Mouse (Mus musculus) small intestine, adult 2 months (tissue): ENCODE measurements around the gene Them7. TPM values are rescaled to one million over a fixed set of nuclear protein-coding genes. Genes with fewer than 3 reads are reported as not detected.

Experiments
- H3K27ac ChIP-seq: fragments of 200-500 bp; 2 replicates; pipeline ENCODE4 v1.5.1; 2012; ENCODE audit warnings: low read depth, low read length, control low read depth, inconsistent platforms; ENCODE audit not compliant: insufficient read depth
- H3K27me3 ChIP-seq: fragments of 200-500 bp; 2 replicates; pipeline ENCODE4 v1.6.1; 2012; ENCODE audit warnings: mild to moderate bottlenecking, moderate library complexity, low read length, inconsistent platforms; ENCODE audit not compliant: control insufficient read depth, insufficient read depth
- H3K36me3 ChIP-seq: fragments of 200-500 bp; 2 replicates; pipeline ENCODE4 v1.6.1; 2012; ENCODE audit warnings: mild to moderate bottlenecking, low read length, control low read depth, inconsistent platforms; ENCODE audit not compliant: control insufficient read depth, insufficient read depth
- H3K4me1 ChIP-seq: fragments of 200-500 bp; 2 replicates; pipeline ENCODE4 v1.6.1; 2012; ENCODE audit warnings: low read length, inconsistent platforms, mixed read lengths; ENCODE audit not compliant: control insufficient read depth, insufficient read depth, insufficient read length
- H3K4me3 ChIP-seq: fragments of 200-500 bp; 2 replicates; pipeline ENCODE4 v1.5.1; 2012; ENCODE audit warnings: low read depth, mild to moderate bottlenecking, control low read depth, inconsistent platforms, low read length, moderate library complexity
- CTCF ChIP-seq: fragments of 200-500 bp; IDR thresholded peaks from 2 replicates; pipeline ENCODE4 v1.5.1; 2012; ENCODE audit warnings: low read depth, mild to moderate bottlenecking, control low read depth, inconsistent platforms, low read length, moderate library complexity, mixed read lengths; ENCODE audit not compliant: insufficient replicate concordance, insufficient read length; ENCODE audit errors: extremely low read depth
- POLR2A ChIP-seq: fragments of 200-500 bp; IDR thresholded peaks from 2 replicates; pipeline ENCODE4 v1.6.1; 2012; ENCODE audit warnings: low read depth, mild to moderate bottlenecking, control low read depth, inconsistent platforms, low read length, moderate library complexity
- WGBS: fragments of 180-500 bp; shearing (Covaris S2); methylation state at CpG from one replicate; pipeline ENCODE4 v1.1.7; 2018; 5-methylcytosine and 5-hydroxymethylcytosine counted together
- polyA plus RNA-seq: library from polyadenylated mRNA; depleted of rRNA; stranded (reverse); fragments of >200 nt; gene quantifications from 2 replicates; pipeline ENCODE4 v1.2.3, GENCODE M21; 2012

Them7 gene
- polyA plus RNA-seq, 1 experiment = not detected

DNA sequence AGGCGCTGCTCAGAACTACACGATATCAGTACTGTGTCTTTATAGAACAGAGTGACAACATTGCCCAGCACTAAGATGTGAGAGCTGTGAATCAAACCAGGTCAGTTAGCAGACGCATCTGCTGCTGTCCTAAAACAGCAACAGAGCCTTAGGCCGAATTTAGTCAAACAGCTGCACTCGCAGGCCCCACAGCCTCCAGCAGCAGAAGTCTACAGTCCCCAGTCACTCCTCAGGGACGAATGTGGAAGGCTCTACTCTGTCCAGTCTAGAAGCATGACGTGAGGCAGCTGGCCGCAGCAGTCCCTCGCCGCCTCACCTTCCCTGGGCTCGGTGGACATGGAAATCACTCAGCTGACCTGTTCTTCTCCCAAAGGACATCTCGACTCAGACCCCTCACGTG is 20.6 kb downstream of the Them7 start:
- H3K36me3 ChIP-seq = no peaks in the 10 kb centered on the region
- 72% methylated on average over 13 of the region's 13 CpGs for WGBS

DNA sequence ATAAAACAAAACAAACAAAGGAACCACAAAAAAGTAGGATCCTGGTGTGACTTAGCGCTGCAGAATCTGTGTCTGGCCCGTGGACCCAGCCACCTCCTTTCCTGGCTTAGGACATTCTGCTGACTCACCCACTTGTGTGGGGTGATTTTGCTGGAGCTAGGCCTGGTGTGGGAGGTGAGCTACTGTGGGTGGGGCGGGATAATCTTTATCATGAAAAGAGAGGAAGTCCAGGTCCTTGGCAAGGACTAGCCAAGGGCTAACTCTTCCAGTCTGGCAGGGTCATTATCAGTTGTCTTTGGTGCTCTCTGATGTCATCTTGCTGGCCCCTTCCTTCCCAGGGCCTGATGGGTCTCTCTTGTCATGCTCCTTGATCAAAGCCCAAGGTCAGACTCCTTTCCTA is 27.9 kb downstream of the Them7 start:
- WGBS = 52% methylated on average over 3 of the region's 3 CpGs

More for the DNA sequence above, 20.6 kb downstream of the Them7 start:
- H3K4me3 ChIP-seq = no peak overlapping the region
- no peaks in the 10 kb centered on the region for H3K27me3 ChIP-seq
- H3K27ac ChIP-seq = no peak overlapping the region
- TF ChIP-seq POLR2A = no peak
- no peak for TF ChIP-seq CTCF
- H3K4me1 ChIP-seq = no peaks in the 10 kb centered on the region

GRCm38 (mm10) chr2:105252824-105253223 is 28.7 kb downstream of the Them7 start:
- Histone ChIP-seq H3K36me3 (no peaks in the 10 kb centered on the region), H3K4me1 (no peaks in the 10 kb centered on the region), H3K4me3 (no peak overlapping the region), H3K27me3 (no peaks in the 10 kb centered on the region), H3K27ac (no peak overlapping the region)
- TF ChIP-seq CTCF = no peak
- TF ChIP-seq POLR2A = no peak
- WGBS = 59% methylated on average over 7 of the region's 7 CpGs

More for the DNA sequence above, 27.9 kb downstream of the Them7 start:
- no peak overlapping the region for H3K4me3 ChIP-seq
- TF ChIP-seq POLR2A (no peak), CTCF (no peak)
- no peak overlapping the region for H3K27ac ChIP-seq
- no peaks in the 10 kb centered on the region for H3K4me1 ChIP-seq
- no peaks in the 10 kb centered on the region for H3K36me3 ChIP-seq
- H3K27me3 ChIP-seq = no peaks in the 10 kb centered on the region

GRCm38 (mm10) chr2:105255457-105255856 is 31.3 kb downstream of the Them7 start:
- H3K27me3 ChIP-seq = no peaks in the 10 kb centered on the region
- WGBS = 53% methylated on average over 4 of the region's 4 CpGs
- H3K27ac ChIP-seq = no peak overlapping the region
- no peak for TF ChIP-seq POLR2A
- TF ChIP-seq CTCF = no peak
- no peak overlapping the region for H3K4me3 ChIP-seq
- H3K36me3 ChIP-seq = no peaks in the 10 kb centered on the region
- no peaks in the 10 kb centered on the region for H3K4me1 ChIP-seq

- H3K4me3 ChIP-seq = no peak overlapping the region
- H3K27ac ChIP-seq = no peak overlapping the region
- H3K4me1 ChIP-seq = no peaks in the 10 kb centered on the region
- 62% methylated on average over 2 of the region's 2 CpGs for WGBS
- H3K27me3 ChIP-seq = no peaks in the 10 kb centered on the region
- no peak for TF ChIP-seq CTCF
- TF ChIP-seq POLR2A = no peak
- H3K36me3 ChIP-seq = no peaks in the 10 kb centered on the region
Measured at GRCm38 (mm10) chr2:105256427-105257071, 32.4 kb downstream of the Them7 start.

- no peak overlapping the region for H3K27ac ChIP-seq
- no peak overlapping the region for H3K4me3 ChIP-seq
- H3K27me3 ChIP-seq = no peaks in the 10 kb centered on the region
- no peaks in the 10 kb centered on the region for H3K4me1 ChIP-seq
- WGBS = 65% methylated on average over 2 of the region's 2 CpGs
- no peaks in the 10 kb centered on the region for H3K36me3 ChIP-seq
- TF ChIP-seq CTCF = no peak
- no peak for TF ChIP-seq POLR2A
Measured at GRCm38 (mm10) chr2:105257376-105257775, 33.3 kb downstream of the Them7 start.

DNA sequence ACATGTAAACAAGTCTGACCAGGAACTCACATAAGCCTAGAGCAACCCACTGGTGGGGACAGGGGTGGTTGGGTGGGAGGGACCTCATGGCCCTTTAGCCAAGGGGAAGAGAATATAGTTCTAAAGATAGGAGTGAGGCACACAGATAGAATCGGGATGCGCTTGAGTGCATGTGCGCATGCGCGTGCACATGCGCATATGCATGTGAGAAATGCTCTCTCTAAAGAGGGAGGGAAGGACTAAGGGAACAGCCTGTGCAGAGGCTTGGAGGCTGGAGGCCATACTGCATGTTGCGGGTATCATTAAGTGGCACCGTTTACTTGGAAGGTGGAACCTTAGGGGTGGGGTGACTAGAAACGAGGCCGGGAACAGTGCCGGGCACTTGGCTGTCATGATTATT is 37.2 kb downstream of the Them7 start:
- no peak overlapping the region for H3K27ac ChIP-seq
- WGBS = 88% methylated on average over 11 of the region's 11 CpGs
- no peaks in the 10 kb centered on the region for H3K27me3 ChIP-seq
- H3K36me3 ChIP-seq = no peaks in the 10 kb centered on the region
- no peak for TF ChIP-seq POLR2A
- no peak for TF ChIP-seq CTCF
- no peaks in the 10 kb centered on the region for H3K4me1 ChIP-seq
- H3K4me3 ChIP-seq = no peak overlapping the region
